Mouse (Mus musculus): Measurements from ENCODE around the gene Tbrg4. TPM values are rescaled to one million over a fixed set of nuclear protein-coding genes. Genes with fewer than 3 reads are reported as not detected.

Tbrg4 gene
- total and polyA plus RNA-seq, 3 experiments = 192 to 756 (median 278) TPM

DNA sequence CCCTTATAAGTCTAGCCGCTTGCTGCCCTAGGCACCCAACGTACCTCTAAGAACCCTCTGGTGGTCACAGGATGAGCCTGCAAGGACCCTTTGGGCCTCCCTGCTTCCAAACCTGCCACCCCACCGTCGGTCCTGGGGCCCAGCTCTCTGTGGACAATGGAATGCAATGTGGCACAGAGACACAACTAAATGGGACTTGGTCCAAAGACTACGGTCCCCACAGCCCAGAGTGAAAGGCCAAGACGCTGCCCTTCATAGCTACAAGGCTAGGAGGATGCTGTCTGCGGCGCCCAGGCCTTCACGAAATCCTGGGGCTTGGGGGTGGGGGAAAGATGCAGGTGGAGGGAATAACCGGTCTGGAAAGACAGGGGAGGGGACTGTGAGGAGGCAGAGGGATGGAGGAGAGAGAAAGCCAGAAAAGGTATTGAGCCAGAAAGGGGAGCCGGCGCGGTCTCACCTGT lies 20.8 kb downstream of the Tbrg4 start:
- Histone ChIP-seq H3K79me2 (ENCODE audit: control insufficient read depth, insufficient read depth, low read length, poor library complexity) (no peaks in the 10 kb centered on the region), H3K27me3 (ENCODE audit: control insufficient read depth in 1 of 2, insufficient read depth in 2 of 2, low read length in 2 of 2) (no peaks in the 10 kb centered on the region), H3K4me3 (ENCODE audit: control insufficient read depth in 1 of 2, insufficient read depth in 1 of 2, low read depth in 2 of 2, low read length in 2 of 2) (no peak overlapping the region), H3K9ac (ENCODE audit: control insufficient read depth, low read depth, low read length, poor library complexity, severe bottlenecking) (no peak overlapping the region), H3K4me1 (ENCODE audit: control insufficient read depth in 1 of 2, insufficient read depth in 2 of 2, low read length in 2 of 2) (peaks cover 0 to 9% of the 10 kb centered on the region in 2 experiments; a peak in 2 of 4 replicates), H3K9me3 (replicated peaks; ENCODE audit: insufficient read depth, low read length) (no peaks in the 10 kb centered on the region), H3K27ac (ENCODE audit: control insufficient read depth, low read depth, low read length) (no peak overlapping the region), H3K36me3 (ENCODE audit: control insufficient read depth in 1 of 2, insufficient read depth in 2 of 2, low read length in 2 of 2) (no peaks in the 10 kb centered on the region)
- TF ChIP-seq SIN3A (IDR thresholded peaks at IDR 0.05; ENCODE audit: low read length) (no peak), ELF1 (IDR thresholded peaks at IDR 0.05; ENCODE audit: low read depth, low read length) (no peak), MAFK (IDR thresholded peaks at IDR 0.05; ENCODE audit: borderline replicate concordance, low read depth, low read length) (no peak), CHD2 (IDR thresholded peaks at IDR 0.05; ENCODE audit: low read length) (no peak), POLR2AphosphoS2 (IDR thresholded peaks at IDR 0.05; ENCODE audit: low read length) (no peak), POLR2A (IDR thresholded peaks at IDR 0.05; ENCODE audit: control insufficient read depth in 1 of 2, insufficient read depth in 1 of 2, low read depth in 1 of 2, low read length in 2 of 2, poor library complexity in 1 of 2) (no peak), KAT2A (conservative IDR thresholded peaks at IDR 0.05; ENCODE audit: low read depth, low read length) (no peak), POLR2AphosphoS5 (IDR thresholded peaks at IDR 0.05; ENCODE audit: borderline replicate concordance, low read depth, low read length) (no peak), E2F4 (IDR thresholded peaks at IDR 0.05; ENCODE audit: borderline replicate concordance, low read depth, low read length) (no peak), TBP (IDR thresholded peaks at IDR 0.05; ENCODE audit: low read depth, low read length) (no peak), USF1 (IDR thresholded peaks at IDR 0.05; ENCODE audit: low read depth, low read length) (no peak), ZNF384 (IDR thresholded peaks at IDR 0.05; ENCODE audit: low read depth, low read length) (no peak), RAD21 (IDR thresholded peaks at IDR 0.05; ENCODE audit: low read depth, low read length) (no peak), ZMIZ1 (IDR thresholded peaks at IDR 0.05; ENCODE audit: low read depth, low read length) (no peak), BHLHE40 (IDR thresholded peaks at IDR 0.05; ENCODE audit: borderline replicate concordance, low read depth, low read length) (no peak)
- no peak for DNase-seq (ENCODE audit: low read depth, low spot score)

DNA sequence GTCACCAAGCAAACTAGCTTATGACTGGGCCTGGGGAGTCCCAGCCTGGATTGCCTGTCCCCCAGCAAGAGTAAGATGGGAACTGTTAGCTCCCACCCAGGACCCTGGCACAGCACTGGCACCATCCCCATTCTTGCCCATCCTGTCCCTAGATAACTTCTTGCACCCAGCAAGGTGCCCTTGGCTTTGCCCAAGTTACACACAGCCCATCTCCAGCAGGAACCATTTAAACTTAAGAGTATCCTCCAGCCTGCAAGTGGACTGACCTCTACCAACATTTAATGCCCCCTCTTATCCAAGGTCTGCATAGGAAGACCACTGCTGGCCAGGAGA lies 21.3 kb downstream of the Tbrg4 start:
- peaks cover 0 to 12% of the 10 kb centered on the region in 2 experiments; a peak in 2 of 4 replicates for H3K4me1 ChIP-seq (ENCODE audit: control insufficient read depth in 1 of 2, insufficient read depth in 2 of 2, low read length in 2 of 2)
- H3K36me3 ChIP-seq (ENCODE audit: control insufficient read depth in 1 of 2, insufficient read depth in 2 of 2, low read length in 2 of 2) = no peaks in the 10 kb centered on the region
- H3K27me3 ChIP-seq (ENCODE audit: control insufficient read depth in 1 of 2, insufficient read depth in 2 of 2, low read length in 2 of 2) = no peaks in the 10 kb centered on the region
- H3K79me2 ChIP-seq (ENCODE audit: control insufficient read depth, insufficient read depth, low read length, poor library complexity) = no peaks in the 10 kb centered on the region
- TF ChIP-seq UBTF (IDR thresholded peaks at IDR 0.05; ENCODE audit: borderline replicate concordance, insufficient read depth, low read depth, low read length) (no peak), SMC3 (IDR thresholded peaks at IDR 0.05; ENCODE audit: low read depth, low read length) (no peak), ZKSCAN1 (IDR thresholded peaks at IDR 0.05; ENCODE audit: low read depth, low read length) (no peak), EP300 (IDR thresholded peaks at IDR 0.05; ENCODE audit: low read depth in 1 of 2, low read length in 2 of 2) (no peak), ZC3H11A (IDR thresholded peaks at IDR 0.05; ENCODE audit: low read depth, low read length) (no peak), ZMIZ1 (IDR thresholded peaks at IDR 0.05; ENCODE audit: low read depth, low read length) (no peak), NRF1 (IDR thresholded peaks at IDR 0.05; ENCODE audit: insufficient read depth, low read depth, low read length, poor library complexity, severe bottlenecking) (no peak), KAT2A (conservative IDR thresholded peaks at IDR 0.05; ENCODE audit: low read depth, low read length) (no peak), JUND (IDR thresholded peaks at IDR 0.05; ENCODE audit: low read depth, low read length) (no peak), SIN3A (IDR thresholded peaks at IDR 0.05; ENCODE audit: low read length) (no peak), TCF12 (IDR thresholded peaks at IDR 0.05; ENCODE audit: low read depth, low read length) (no peak), E2F4 (IDR thresholded peaks at IDR 0.05; ENCODE audit: borderline replicate concordance, low read depth, low read length) (no peak), MYC (IDR thresholded peaks at IDR 0.05; ENCODE audit: low read depth, low read length) (no peak), MAX (IDR thresholded peaks at IDR 0.05; ENCODE audit: low read length) (no peak), NELFE (IDR thresholded peaks at IDR 0.05; ENCODE audit: low read depth, low read length) (no peak), MAZ (IDR thresholded peaks at IDR 0.05; ENCODE audit: low read depth, low read length) (no peak), ETS1 (IDR thresholded peaks at IDR 0.05; ENCODE audit: low read depth, low read length) (no peak), MEF2A (IDR thresholded peaks at IDR 0.05; ENCODE audit: extremely low read depth, insufficient replicate concordance, low read depth, low read length, poor library complexity, severe bottlenecking) (no peak), POLR2A (IDR thresholded peaks at IDR 0.05; ENCODE audit: control insufficient read depth in 1 of 2, insufficient read depth in 1 of 2, low read depth in 1 of 2, low read length in 2 of 2, poor library complexity in 1 of 2) (no peak), ELF1 (IDR thresholded peaks at IDR 0.05; ENCODE audit: low read depth, low read length) (no peak)
- no peak overlapping the region for H3K4me3 ChIP-seq (ENCODE audit: control insufficient read depth in 1 of 2, insufficient read depth in 1 of 2, low read depth in 2 of 2, low read length in 2 of 2)
- no peak overlapping the region for H3K9ac ChIP-seq (ENCODE audit: control insufficient read depth, low read depth, low read length, poor library complexity, severe bottlenecking)
- no peak for DNase-seq (ENCODE audit: low read depth, low spot score)
- H3K9me3 ChIP-seq (replicated peaks; ENCODE audit: insufficient read depth, low read length) = no peaks in the 10 kb centered on the region
- no peak overlapping the region for H3K27ac ChIP-seq (ENCODE audit: control insufficient read depth, low read depth, low read length)
